Mouse (Mus musculus) embryonic facial prominence, embryonic 12.5 days (tissue): ENCODE measurements at regions not wholly inside any gene's neighbourhood (a gene's known extent, or its start where the extent isn't known, plus 50 kb on each side); places are given as distances from the start of the nearest gene placed in this dataset.

Experiments used
- ATAC-seq: fragments of 200-750 bp; cut with Nextera tagmentation; 2 replicates; pipeline ENCODE4 v1.8.0; 2017; ENCODE audit not compliant: insufficient number of reproducible peaks, insufficient read depth, low FRiP score, low TSS enrichment
- H3K27ac ChIP-seq: fragments of 300-500 bp; sonication (generic); 2 replicates; pipeline ENCODE4 v1.5.1; 2016; ENCODE audit warnings: mild to moderate bottlenecking
- H3K27me3 ChIP-seq: fragments of 300-500 bp; sonication (generic); 2 replicates; pipeline ENCODE4 v1.6.1; 2016; ENCODE audit warnings: mild to moderate bottlenecking, moderate library complexity
- H3K36me3 ChIP-seq: fragments of 300-500 bp; sonication (generic); 2 replicates; pipeline ENCODE4 v1.6.1; 2016; ENCODE audit warnings: mild to moderate bottlenecking
- H3K4me1 ChIP-seq: fragments of 300-500 bp; sonication (generic); 2 replicates; pipeline ENCODE4 v1.6.1; 2016
- H3K4me2 ChIP-seq: fragments of 300-500 bp; sonication (generic); replicated peaks from 2 replicates; pipeline ENCODE4 v1.6.1; 2016; ENCODE audit warnings: mild to moderate bottlenecking, moderate library complexity
- H3K4me3 ChIP-seq: fragments of 300-500 bp; sonication (generic); 2 replicates; pipeline ENCODE4 v1.5.1; 2016; ENCODE audit warnings: mild to moderate bottlenecking
- H3K9ac ChIP-seq: fragments of 300-500 bp; sonication (generic); 2 replicates; pipeline ENCODE4 v1.6.1; 2016; ENCODE audit warnings: mild to moderate bottlenecking, moderate library complexity
- H3K9me3 ChIP-seq: fragments of 300-500 bp; sonication (generic); 2 replicates; pipeline ENCODE4 v1.6.1; 2016; ENCODE audit warnings: mild to moderate bottlenecking, moderate library complexity
- WGBS: fragments of 180-500 bp; shearing (Covaris S2); methylation state at CpG from one replicate; pipeline ENCODE4 v1.1.7; 2016; 5-methylcytosine and 5-hydroxymethylcytosine counted together

- no peaks in the 10 kb centered on the region for H3K4me1 ChIP-seq
- no peaks in the 10 kb centered on the region for H3K27me3 ChIP-seq
- H3K36me3 ChIP-seq, result no peaks in the 10 kb centered on the region
- no peak overlapping the region for H3K4me3 ChIP-seq
- H3K27ac ChIP-seq, result no peak overlapping the region
- H3K9me3 ChIP-seq, result no peaks in the 10 kb centered on the region
- H3K4me2 ChIP-seq, result no peak overlapping the region
- ATAC-seq, result no peak
- H3K9ac ChIP-seq, result no peak overlapping the region
- 88% methylated on average over 3 of the region's 3 CpGs for WGBS
Measured at GRCm38 (mm10) chr12:15971786-15972185, 155.1 kb upstream of the Trib2 start.

GRCm38 (mm10) chr12:15970262-15970661 is 153.5 kb upstream of the Trib2 start:
- Histone ChIP-seq H3K4me3 (no peak overlapping the region), H3K9me3 (no peaks in the 10 kb centered on the region), H3K9ac (no peak overlapping the region), H3K27me3 (no peaks in the 10 kb centered on the region), H3K27ac (no peak overlapping the region), H3K4me1 (no peaks in the 10 kb centered on the region), H3K4me2 (no peak overlapping the region), H3K36me3 (no peaks in the 10 kb centered on the region)
- ATAC-seq, result no peak
- 73% methylated on average over 2 of the region's 2 CpGs for WGBS

- H3K4me1 ChIP-seq, result no peaks in the 10 kb centered on the region
- no peaks in the 10 kb centered on the region for H3K27me3 ChIP-seq
- H3K9ac ChIP-seq, result no peak overlapping the region
- no peaks in the 10 kb centered on the region for H3K36me3 ChIP-seq
- no peaks in the 10 kb centered on the region for H3K9me3 ChIP-seq
- no peak overlapping the region for H3K4me2 ChIP-seq
- H3K4me3 ChIP-seq, result no peak overlapping the region
- ATAC-seq, result no peak
- H3K27ac ChIP-seq, result no peak overlapping the region
- WGBS, result 64% methylated on average over 5 of the region's 5 CpGs
Measured at GRCm38 (mm10) chr12:15967550-15968102, 150.9 kb upstream of the Trib2 start.

GRCm38 (mm10) chr12:15966631-15967030 is 149.9 kb upstream of the Trib2 start:
- H3K27ac ChIP-seq, result no peak overlapping the region
- no peaks in the 10 kb centered on the region for H3K4me1 ChIP-seq
- no peaks in the 10 kb centered on the region for H3K27me3 ChIP-seq
- no peaks in the 10 kb centered on the region for H3K9me3 ChIP-seq
- no peak overlapping the region for H3K4me3 ChIP-seq
- no peaks in the 10 kb centered on the region for H3K36me3 ChIP-seq
- H3K9ac ChIP-seq, result no peak overlapping the region
- WGBS, result 100% methylated on average over 1 of the region's 1 CpGs
- no peak overlapping the region for H3K4me2 ChIP-seq
- no peak for ATAC-seq

GRCm38 (mm10) chr12:15965921-15966320 is 149.2 kb upstream of the Trib2 start:
- Histone ChIP-seq H3K4me2 (no peak overlapping the region), H3K4me1 (no peaks in the 10 kb centered on the region), H3K9me3 (no peaks in the 10 kb centered on the region), H3K4me3 (no peak overlapping the region), H3K9ac (no peak overlapping the region), H3K27me3 (no peaks in the 10 kb centered on the region), H3K27ac (no peak overlapping the region), H3K36me3 (no peaks in the 10 kb centered on the region)
- WGBS, result 79% methylated on average over 4 of the region's 4 CpGs
- ATAC-seq, result no peak

- Histone ChIP-seq H3K9ac (no peak overlapping the region), H3K27me3 (no peaks in the 10 kb centered on the region), H3K27ac (no peak overlapping the region), H3K4me1 (no peaks in the 10 kb centered on the region), H3K36me3 (no peaks in the 10 kb centered on the region), H3K9me3 (no peaks in the 10 kb centered on the region), H3K4me2 (no peak overlapping the region), H3K4me3 (no peak overlapping the region)
- no peak for ATAC-seq
- 89% methylated on average over 4 of the region's 4 CpGs for WGBS
Measured at GRCm38 (mm10) chr12:15964073-15964472, 147.4 kb upstream of the Trib2 start.

GRCm38 (mm10) chr12:15961834-15962233 is 145.1 kb upstream of the Trib2 start:
- H3K27ac ChIP-seq, result no peak overlapping the region
- H3K4me3 ChIP-seq, result no peak overlapping the region
- H3K4me2 ChIP-seq, result no peak overlapping the region
- 84% methylated on average over 2 of the region's 2 CpGs for WGBS
- H3K9ac ChIP-seq, result no peak overlapping the region
- no peak for ATAC-seq
- H3K27me3 ChIP-seq, result no peaks in the 10 kb centered on the region
- no peaks in the 10 kb centered on the region for H3K4me1 ChIP-seq
- H3K9me3 ChIP-seq, result no peaks in the 10 kb centered on the region
- H3K36me3 ChIP-seq, result no peaks in the 10 kb centered on the region

GRCm38 (mm10) chr12:15937443-15938237 is 120.9 kb upstream of the Trib2 start:
- H3K27ac ChIP-seq, result no peak overlapping the region
- H3K4me1 ChIP-seq, result no peaks in the 10 kb centered on the region
- H3K9me3 ChIP-seq, result no peaks in the 10 kb centered on the region
- H3K4me2 ChIP-seq, result no peak overlapping the region
- no peak for ATAC-seq
- no peaks in the 10 kb centered on the region for H3K36me3 ChIP-seq
- H3K9ac ChIP-seq, result no peak overlapping the region
- WGBS, result 31% methylated on average over 8 of the region's 8 CpGs
- H3K27me3 ChIP-seq, result no peaks in the 10 kb centered on the region
- no peak overlapping the region for H3K4me3 ChIP-seq

GRCm38 (mm10) chr12:15932067-15932466 is 115.3 kb upstream of the Trib2 start:
- no peak overlapping the region for H3K4me2 ChIP-seq
- 91% methylated on average over 4 of the region's 4 CpGs for WGBS
- H3K27me3 ChIP-seq, result no peaks in the 10 kb centered on the region
- H3K9me3 ChIP-seq, result no peaks in the 10 kb centered on the region
- H3K36me3 ChIP-seq, result no peaks in the 10 kb centered on the region
- H3K4me1 ChIP-seq, result no peaks in the 10 kb centered on the region
- no peak overlapping the region for H3K9ac ChIP-seq
- H3K4me3 ChIP-seq, result no peak overlapping the region
- no peak for ATAC-seq
- H3K27ac ChIP-seq, result no peak overlapping the region

- H3K4me1 ChIP-seq, result no peaks in the 10 kb centered on the region
- no peaks in the 10 kb centered on the region for H3K27me3 ChIP-seq
- no peaks in the 10 kb centered on the region for H3K9me3 ChIP-seq
- no peaks in the 10 kb centered on the region for H3K36me3 ChIP-seq
- H3K9ac ChIP-seq, result no peak overlapping the region
- WGBS, result 90% methylated on average over 4 of the region's 4 CpGs
- no peak for ATAC-seq
- no peak overlapping the region for H3K4me3 ChIP-seq
- no peak overlapping the region for H3K4me2 ChIP-seq
- H3K27ac ChIP-seq, result no peak overlapping the region
Measured at GRCm38 (mm10) chr12:15931535-15931934, 114.8 kb upstream of the Trib2 start.

- Histone ChIP-seq H3K27me3 (no peaks in the 10 kb centered on the region), H3K4me3 (no peak overlapping the region), H3K4me1 (no peaks in the 10 kb centered on the region), H3K9ac (no peak overlapping the region), H3K36me3 (no peaks in the 10 kb centered on the region), H3K4me2 (no peak overlapping the region), H3K27ac (no peak overlapping the region), H3K9me3 (no peaks in the 10 kb centered on the region)
- no peak for ATAC-seq
- 92% methylated on average over 3 of the region's 3 CpGs for WGBS
Measured at GRCm38 (mm10) chr12:15930155-15930554, 113.4 kb upstream of the Trib2 start.

GRCm38 (mm10) chr12:15929541-15929940 is 112.8 kb upstream of the Trib2 start:
- 74% methylated on average over 1 of the region's 1 CpGs for WGBS
- H3K4me2 ChIP-seq, result no peak overlapping the region
- no peaks in the 10 kb centered on the region for H3K9me3 ChIP-seq
- no peak for ATAC-seq
- H3K9ac ChIP-seq, result no peak overlapping the region
- no peak overlapping the region for H3K27ac ChIP-seq
- no peaks in the 10 kb centered on the region for H3K27me3 ChIP-seq
- H3K36me3 ChIP-seq, result no peaks in the 10 kb centered on the region
- H3K4me1 ChIP-seq, result no peaks in the 10 kb centered on the region
- no peak overlapping the region for H3K4me3 ChIP-seq
